Mouse (Mus musculus) megakaryocyte, adult 5-6 weeks (primary cell): ENCODE measurements around the gene Upf2. TPM values are rescaled to one million over a fixed set of nuclear protein-coding genes. Genes with fewer than 3 reads are reported as not detected.
"Not testable (repeated sequence)": the region's sequence is repeated elsewhere in the genome, so short reads cannot be mapped to it uniquely, and the experiment has no call there.

Source experiments
- ATAC-seq: 2 replicates; pipeline ENCODE4 v1.8.0; 2016; ENCODE audit warnings: mild to moderate bottlenecking, inconsistent platforms; ENCODE audit not compliant: poor library complexity, severe bottlenecking
- total RNA-seq, 2 experiments: library from RNA; stranded (forward) in 1 of 2; stranded (reverse) in 1 of 2; fragments of 153-499, 151-499 nt in 1 of 2; fragments of 221-1000, 200-1000 nt in 1 of 2; gene quantifications; 2 replicates each; pipeline versions ENCODE4 v1.2.3 to v1.2.4; 2015 to 2017

The Upf2 gene
- total RNA-seq, 2 experiments from 2014 or later: 27.6 to 29.6 TPM

DNA sequence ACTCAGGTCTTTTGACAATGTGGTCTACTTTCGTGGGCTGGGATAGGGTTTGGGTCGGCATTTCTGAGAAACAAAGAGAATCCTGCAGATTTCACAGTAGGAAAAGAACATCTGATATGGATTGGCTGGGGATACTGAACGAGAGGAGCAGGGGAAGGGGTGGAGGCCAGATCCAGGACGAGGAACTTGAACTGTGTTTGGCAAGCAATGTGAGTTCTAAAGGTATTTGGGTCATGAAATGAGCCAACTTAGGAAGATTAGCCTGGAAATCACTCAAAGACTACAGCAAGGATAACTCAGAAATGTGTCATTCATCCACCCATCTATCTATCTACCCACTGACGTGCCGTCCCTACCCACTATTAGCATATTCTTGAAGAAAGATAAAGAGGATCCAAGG is 116.1 kb downstream of the Upf2 start:
- no peak for ATAC-seq

DNA sequence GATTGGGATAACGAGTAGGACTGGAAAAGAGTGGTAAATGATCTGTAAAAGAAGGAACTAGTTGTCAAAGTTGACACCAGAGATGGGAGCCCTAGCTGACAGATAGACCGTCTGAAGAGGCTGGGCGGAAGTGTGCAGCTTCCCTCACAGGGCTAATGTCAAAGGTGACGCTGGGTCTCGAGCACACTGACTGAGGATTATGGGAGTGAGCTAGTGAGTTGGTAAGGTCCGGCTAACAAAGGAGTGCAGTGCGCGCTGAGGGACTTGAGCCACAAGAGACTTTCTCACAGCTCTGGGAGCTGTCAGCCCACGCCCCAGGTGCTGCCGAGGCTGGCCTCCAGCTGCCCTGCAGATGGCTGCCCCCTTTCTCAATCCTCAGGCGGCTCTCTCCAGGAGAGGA is 119.7 kb downstream of the Upf2 start:
- no peak for ATAC-seq

- no peak for ATAC-seq
Observed at GRCm38 (mm10) chr2:6071598-6072440, 120.5 kb downstream of the Upf2 start.

GRCm38 (mm10) chr2:6072685-6073260 is 121.5 kb downstream of the Upf2 start:
- no peak for ATAC-seq

DNA sequence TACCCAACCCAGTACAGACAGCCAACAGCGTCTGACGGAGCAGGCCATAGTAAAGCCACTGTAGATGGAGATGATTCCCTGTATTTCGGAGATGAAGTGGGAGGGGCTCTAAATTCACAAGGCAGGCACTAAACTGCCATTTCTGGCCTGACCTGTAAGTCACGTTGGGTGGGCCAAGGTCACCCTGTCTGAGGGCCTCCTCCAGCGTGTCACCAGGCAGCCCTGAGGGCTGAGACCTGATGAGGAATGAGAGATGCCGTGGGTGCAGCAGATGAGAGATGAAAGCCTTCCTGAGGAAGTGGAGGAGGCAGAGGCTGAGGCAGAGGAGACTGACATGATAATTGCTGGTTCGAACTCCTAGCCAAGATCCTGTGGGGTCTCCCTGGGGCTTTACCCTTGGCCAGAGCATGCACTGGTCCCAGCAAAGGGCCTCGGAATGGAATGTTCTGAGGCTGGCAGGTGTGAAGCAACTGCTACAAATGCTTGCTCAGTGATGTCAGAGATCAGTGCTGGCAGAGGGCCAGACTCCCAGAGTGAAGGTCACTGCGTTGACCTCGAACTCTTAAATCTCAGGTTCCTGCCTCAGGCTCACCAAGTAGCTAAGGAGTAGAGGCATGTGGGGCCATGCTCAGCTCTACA is 123.7 kb downstream of the Upf2 start:
- no peak for ATAC-seq

- ATAC-seq: no peak
Observed at GRCm38 (mm10) chr2:6075530-6075896, 124.2 kb downstream of the Upf2 start.

GRCm38 (mm10) chr2:6080037-6080436 is 128.8 kb downstream of the Upf2 start:
- ATAC-seq: no peak

DNA sequence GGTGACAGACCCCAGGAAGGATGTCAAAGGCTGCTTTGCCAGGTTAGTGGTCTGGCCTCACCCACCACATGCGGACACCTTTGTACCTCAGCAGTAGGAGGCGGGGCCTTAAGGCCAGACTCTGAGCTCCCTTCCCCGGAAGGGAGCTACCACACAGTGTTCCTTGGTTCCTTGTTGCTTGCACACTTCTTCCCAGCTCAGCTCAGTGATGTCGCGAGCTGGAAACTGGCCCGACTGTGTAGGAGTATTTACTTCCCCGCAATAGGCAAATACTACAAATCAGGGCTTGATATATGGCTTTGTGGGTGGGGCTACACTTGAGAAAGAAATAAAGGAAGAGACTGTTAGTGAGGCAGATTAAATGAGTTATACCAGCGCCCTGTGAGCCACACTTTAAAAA is 129.8 kb downstream of the Upf2 start:
- no peak for ATAC-seq

- no peak for ATAC-seq
Observed at GRCm38 (mm10) chr2:6082615-6083014, 131.3 kb downstream of the Upf2 start.

DNA sequence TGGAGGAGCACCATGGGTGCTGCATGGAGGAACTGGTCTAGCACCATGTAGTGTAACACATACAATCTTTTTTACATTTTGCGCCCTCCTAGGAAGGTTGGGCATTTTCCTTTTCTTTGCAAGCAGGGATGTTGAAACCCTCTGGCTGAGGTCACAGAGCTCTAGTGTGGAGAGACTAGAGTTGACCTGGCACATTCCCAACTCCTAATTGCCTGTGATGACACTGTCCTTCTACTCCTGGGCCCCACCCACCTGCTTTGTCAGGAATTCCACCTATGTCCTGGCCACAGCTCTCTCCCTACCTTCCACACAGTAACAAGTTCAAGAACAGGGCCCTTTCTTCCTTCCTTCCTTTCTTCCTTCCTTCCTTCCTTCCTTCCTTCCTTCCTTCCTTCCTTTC is 132.4 kb downstream of the Upf2 start:
- no peak for ATAC-seq

GRCm38 (mm10) chr2:6085622-6086530 is 134.6 kb downstream of the Upf2 start:
- ATAC-seq: peak; percentile 96

- ATAC-seq: no peak
Observed at GRCm38 (mm10) chr2:6087151-6087550, 135.9 kb downstream of the Upf2 start.

DNA sequence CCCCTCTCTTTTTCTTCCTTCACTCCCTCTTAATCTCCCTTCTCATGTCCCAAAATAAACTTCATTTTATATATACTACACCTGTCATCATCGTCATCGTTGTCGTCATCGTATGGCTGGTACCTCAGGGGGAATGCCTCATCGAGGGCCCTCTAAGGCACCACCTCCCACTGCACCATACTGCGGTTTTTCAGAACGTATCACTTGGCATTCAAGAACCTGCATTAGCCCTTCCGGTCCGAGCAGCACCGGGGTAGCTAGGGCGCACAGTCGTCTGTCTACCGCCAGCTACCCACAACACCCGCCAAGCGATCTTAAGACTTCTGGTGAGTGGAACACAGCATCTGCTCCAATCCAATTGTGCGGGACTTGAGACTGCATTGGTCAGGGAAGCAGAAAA is 138.7 kb downstream of the Upf2 start:
- ATAC-seq: not testable (repeated sequence)

GRCm38 (mm10) chr2:6097113-6097716 is 145.9 kb downstream of the Upf2 start:
- ATAC-seq: no peak

DNA sequence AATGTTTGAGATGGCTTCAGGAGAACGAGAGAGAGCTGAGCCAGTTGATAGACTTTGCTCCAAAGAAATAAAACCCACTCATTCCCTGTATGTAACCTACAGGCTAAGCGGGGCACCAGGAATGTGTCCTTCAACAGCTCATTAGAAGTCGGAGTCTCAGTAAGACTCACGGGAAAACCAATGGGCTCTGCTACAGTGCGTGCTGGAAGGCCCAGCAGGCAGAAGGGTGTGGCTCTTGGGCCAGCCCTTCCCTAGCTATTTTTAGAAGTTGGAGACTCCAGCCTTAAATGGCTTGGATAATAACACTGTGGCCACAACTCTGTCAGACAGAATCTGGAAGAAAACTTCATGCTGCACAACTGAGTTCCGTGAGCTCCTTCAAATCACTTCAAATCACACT is 147.7 kb downstream of the Upf2 start:
- no peak for ATAC-seq

DNA sequence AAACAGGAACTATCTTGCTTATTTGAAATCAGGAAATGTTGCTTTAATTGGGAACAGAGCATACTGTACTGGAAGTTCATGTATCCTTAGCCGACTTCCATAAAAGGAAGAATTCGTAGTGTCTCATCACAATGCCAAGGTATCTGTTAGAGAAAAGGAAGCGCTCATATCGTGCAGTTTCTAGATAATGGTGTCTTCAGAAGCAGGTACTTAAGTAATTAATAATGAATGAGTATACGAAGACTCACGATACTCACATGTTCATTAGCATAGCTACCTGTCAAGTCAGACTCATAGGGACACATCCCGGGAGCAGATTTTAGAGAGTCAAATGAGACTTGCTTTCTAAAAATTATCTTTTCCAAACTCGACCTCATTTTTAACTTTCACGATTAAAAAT is 148.2 kb downstream of the Upf2 start:
- ATAC-seq: no peak

DNA sequence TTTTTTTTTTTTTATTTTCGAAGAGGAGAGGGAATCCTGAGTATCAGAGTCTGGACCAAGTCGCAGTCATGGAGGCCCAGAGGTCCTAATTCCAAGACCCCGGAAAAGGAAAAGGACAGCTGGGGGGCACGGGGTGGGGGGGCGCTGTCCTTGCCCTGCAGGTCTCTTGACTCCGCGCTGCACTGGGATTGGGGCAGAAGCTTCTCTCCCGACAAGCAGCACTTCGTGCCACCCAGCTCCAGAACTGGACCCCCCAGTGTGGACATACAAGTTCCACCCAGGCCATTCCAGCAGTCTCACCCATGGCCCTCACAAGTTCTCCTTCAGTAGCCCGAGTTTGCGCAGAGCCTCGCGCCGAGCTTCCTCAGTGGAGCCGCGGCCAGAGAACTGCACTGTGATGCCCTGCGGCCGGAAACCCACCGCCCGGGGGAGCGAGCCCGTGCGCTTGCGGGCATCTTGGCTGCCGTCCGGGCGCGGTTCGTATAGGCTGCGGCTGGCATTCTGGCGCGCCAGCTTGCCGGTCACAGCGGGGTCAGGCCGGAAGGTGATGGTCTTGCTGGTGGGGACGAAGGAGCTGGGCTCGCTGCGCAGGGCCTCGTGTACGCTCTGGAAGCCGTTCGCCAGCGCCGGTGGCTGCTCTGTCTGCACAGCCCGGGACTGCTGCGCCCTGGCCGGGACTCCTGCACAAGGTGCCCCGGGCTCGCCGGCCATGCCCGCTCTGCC is 148.9 kb downstream of the Upf2 start:
- peak; percentile 62 for ATAC-seq

DNA sequence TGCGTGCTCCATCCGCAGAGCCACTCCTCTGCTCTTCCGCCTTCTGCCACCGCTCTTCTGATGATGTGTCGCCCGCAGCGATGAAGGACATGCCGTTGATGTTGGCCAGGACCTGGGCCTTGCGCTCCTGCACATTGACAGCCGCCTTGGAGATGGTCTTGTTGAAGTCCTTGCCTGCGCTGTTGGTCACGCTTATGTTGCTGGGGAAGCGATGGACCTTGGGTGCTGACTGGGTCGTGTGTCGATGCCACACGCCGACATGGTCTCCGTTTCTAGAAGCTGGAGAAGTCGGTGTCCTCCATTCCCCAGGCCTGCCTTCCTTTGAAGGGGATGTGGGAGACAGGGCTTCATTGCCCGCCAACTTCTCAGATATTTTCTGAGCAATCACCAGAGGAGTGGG is 149.5 kb downstream of the Upf2 start:
- ATAC-seq: no peak

DNA sequence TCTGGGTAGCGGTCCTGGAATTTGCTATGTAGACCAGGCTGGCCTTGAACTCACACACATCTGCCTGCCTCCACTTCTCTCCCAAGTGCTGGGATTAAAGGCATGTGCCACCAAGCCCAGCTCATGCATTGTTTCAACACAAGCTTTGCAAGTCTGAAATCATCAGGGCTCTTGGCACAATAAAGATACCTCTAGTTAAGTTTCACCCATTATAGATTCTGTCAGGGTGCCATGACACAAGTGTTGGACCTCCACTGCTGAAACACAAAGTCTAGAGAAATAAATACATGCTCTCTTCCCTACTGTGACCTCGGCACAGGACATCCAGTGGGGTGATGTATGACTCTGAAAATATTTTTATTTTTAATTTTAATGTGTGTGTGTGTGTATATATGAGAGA is 154.2 kb downstream of the Upf2 start:
- ATAC-seq: no peak
